ENCODE assay signal across 10 mouse cellular contexts in the genomic region with DNA sequence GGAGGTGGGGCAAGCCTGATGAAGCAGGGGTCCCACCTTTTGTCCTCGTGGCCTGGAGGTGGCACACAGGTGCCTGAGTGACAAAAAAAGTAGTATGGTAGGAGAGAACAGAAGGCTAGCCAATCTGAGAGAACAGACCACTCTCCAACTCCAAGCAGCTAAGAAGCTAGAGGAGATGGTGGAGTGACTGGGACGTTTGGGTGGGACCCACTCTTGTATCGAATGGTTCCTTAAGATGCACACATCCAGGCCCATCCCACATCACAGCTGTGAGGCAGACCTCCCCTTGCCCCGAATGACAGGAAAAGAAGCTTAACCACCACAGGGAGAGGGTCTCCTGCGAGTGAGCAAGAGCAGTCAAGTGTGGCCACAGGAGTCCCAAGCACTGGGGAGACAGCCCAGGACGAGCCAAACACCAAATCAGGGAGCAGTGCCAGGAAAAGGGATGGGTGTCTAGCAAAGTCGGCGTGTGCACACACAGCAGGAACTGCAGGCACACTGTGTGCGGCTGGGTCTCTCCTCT.
DNase-seq lines count a peak whose midpoint lies in the region; ATAC-seq and TF ChIP-seq lines count a peak whose summit lies in the region.
"Had no signal": no experiment of that assay in that cellular context is flagged by ENCODE, and none has a peak within 500 bp of the region (broad histone marks: within the 10 kb centered on the region; RNA-seq: fewer than 3 reads in every experiment).

No protein-coding gene starts in this region.

- H3K9ac ChIP-seq in kidney, embryonic 15.5 days, result peak overlapping the region; percentile 19; the same call in 1 of the 2 replicates
- 0 out of 2 replicates have a peak overlapping the region, but pooled peaks have one; percentile 10 for H3K9ac ChIP-seq in embryonic facial prominence, embryonic 12.5 days
- H3K9ac ChIP-seq in hindbrain, embryonic 16.5 days (ENCODE audit: low read depth, low read length), result peak overlapping the region; percentile 47; the same call in 1 of the 2 replicates
- no peak overlapping the region for H3K9ac ChIP-seq in midbrain, postnatal 0 days (replicated peaks; ENCODE audit: low read length, poor library complexity, severe bottlenecking)

- ATAC-seq in kidney, embryonic 15.5 days (replicated peaks; ENCODE audit: low FRiP score), result peak; percentile 63
- ATAC-seq in embryonic facial prominence, embryonic 12.5 days (ENCODE audit: insufficient number of reproducible peaks, insufficient read depth, low FRiP score, low TSS enrichment), result no peak
- ATAC-seq in hindbrain, embryonic 16.5 days, result peak; percentile 31
- 0 out of 2 replicates have a peak, but pooled peaks have one; percentile 6 for ATAC-seq in midbrain, postnatal 0 days (ENCODE audit: low FRiP score)
- ATAC-seq in megakaryocyte progenitor cell, adult 5-6 weeks (replicated peaks; ENCODE audit: poor library complexity), result no peak

- no peaks in the 10 kb centered on the region for H3K27me3 ChIP-seq in kidney, embryonic 15.5 days
- no peaks in the 10 kb centered on the region for H3K27me3 ChIP-seq in embryonic facial prominence, embryonic 12.5 days
- no peaks in the 10 kb centered on the region for H3K27me3 ChIP-seq in hindbrain, embryonic 16.5 days (replicated peaks; ENCODE audit: control insufficient read depth, insufficient read depth, low read length)
- no peaks in the 10 kb centered on the region for H3K27me3 ChIP-seq in midbrain, postnatal 0 days (ENCODE audit: insufficient read depth, low read length)

- peak overlapping the region; percentile 58 for H3K4me2 ChIP-seq in kidney, embryonic 15.5 days
- peak overlapping the region; percentile 48 for H3K4me2 ChIP-seq in embryonic facial prominence, embryonic 12.5 days (replicated peaks)
- H3K4me2 ChIP-seq in hindbrain, embryonic 16.5 days (ENCODE audit: low read length), result peak overlapping the region; percentile 50
- H3K4me2 ChIP-seq in midbrain, postnatal 0 days (ENCODE audit: low read depth, low read length, poor library complexity, severe bottlenecking), result peak overlapping the region; percentile 43

- WGBS in kidney, embryonic 15.5 days, result 19% methylated on average over 9 of the region's 9 CpGs
- WGBS in embryonic facial prominence, embryonic 12.5 days, result 21% methylated on average over 9 of the region's 9 CpGs
- 12% methylated on average over 9 of the region's 9 CpGs for WGBS in hindbrain, embryonic 16.5 days
- WGBS in midbrain, postnatal 0 days, result 13% methylated on average over 9 of the region's 9 CpGs

- H3K27ac ChIP-seq in kidney, embryonic 15.5 days, result peak overlapping the region; percentile 80
- H3K27ac ChIP-seq in embryonic facial prominence, embryonic 12.5 days, result peak overlapping the region; percentile 88
- H3K27ac ChIP-seq in hindbrain, embryonic 16.5 days (ENCODE audit: low read depth, low read length), result peak overlapping the region; percentile 81
- peak overlapping the region; percentile 71 for H3K27ac ChIP-seq in midbrain, postnatal 0 days (ENCODE audit: low read depth, low read length)

- H3K4me3 ChIP-seq in kidney, embryonic 15.5 days (replicated peaks), result peak overlapping the region; percentile 29
- H3K4me3 ChIP-seq in embryonic facial prominence, embryonic 12.5 days, result peak overlapping the region; percentile 12; the same call in 1 of the 2 replicates
- no peak overlapping the region; the same call in 1 of the 2 replicates for H3K4me3 ChIP-seq in hindbrain, embryonic 16.5 days (ENCODE audit: low read length)
- H3K4me3 ChIP-seq in midbrain, postnatal 0 days (ENCODE audit: low read depth, low read length), result no peak overlapping the region

- H3K36me3 ChIP-seq in kidney, embryonic 15.5 days, result no peaks in the 10 kb centered on the region
- no peaks in the 10 kb centered on the region for H3K36me3 ChIP-seq in embryonic facial prominence, embryonic 12.5 days
- no peaks in the 10 kb centered on the region for H3K36me3 ChIP-seq in hindbrain, embryonic 16.5 days (ENCODE audit: control insufficient read depth, insufficient read depth, low read length)
- H3K36me3 ChIP-seq in midbrain, postnatal 0 days (ENCODE audit: insufficient read depth, low read length), result no peaks in the 10 kb centered on the region

- H3K4me1 ChIP-seq in kidney, embryonic 15.5 days, result peaks cover 21% of the 10 kb centered on the region
- H3K4me1 ChIP-seq in embryonic facial prominence, embryonic 12.5 days, result peaks cover 58% of the 10 kb centered on the region
- H3K4me1 ChIP-seq in hindbrain, embryonic 16.5 days (ENCODE audit: control insufficient read depth, insufficient read depth, low read depth, low read length), result peaks cover 50% of the 10 kb centered on the region
- H3K4me1 ChIP-seq in midbrain, postnatal 0 days (ENCODE audit: insufficient read depth, low read length), result peaks cover 16% of the 10 kb centered on the region; the same call in 1 of the 2 replicates

- H3K9me3 ChIP-seq in kidney, embryonic 15.5 days (replicated peaks), result no peaks in the 10 kb centered on the region
- no peaks in the 10 kb centered on the region for H3K9me3 ChIP-seq in embryonic facial prominence, embryonic 12.5 days
- no peaks in the 10 kb centered on the region for H3K9me3 ChIP-seq in hindbrain, embryonic 16.5 days (ENCODE audit: control insufficient read depth, low read length)
- no peaks in the 10 kb centered on the region for H3K9me3 ChIP-seq in midbrain, postnatal 0 days (ENCODE audit: low read length)

- TF ChIP-seq CTCF in midbrain, postnatal 0 days (IDR thresholded peaks at IDR 0.05), result no peak

- DNase-seq in kidney, adult 11 months, result no peak
- DNase-seq in midbrain, postnatal 0 days (ENCODE audit: low spot score), result no peak
- no peak for DNase-seq in embryo, embryonic 10 days (ENCODE audit: low spot score)
- DNase-seq in Muller cell, postnatal 12 days (ENCODE audit: inconsistent ontology term), result no peak
- DNase-seq: kidney, adult 18-20 months; thymus, postnatal 14 days had no signal

Comparison
In these comparisons a context has a peak if more than half of its experiments do, and no peak if none do; other contexts are left out.
1. ATAC-seq: peak in kidney, embryonic 15.5 days (single experiment), hindbrain, embryonic 16.5 days (single experiment) and midbrain, postnatal 0 days (single experiment); none in embryonic facial prominence, embryonic 12.5 days (single experiment) and megakaryocyte progenitor cell, adult 5-6 weeks (single experiment).
2. H3K4me3 ChIP-seq: peak in kidney, embryonic 15.5 days (single experiment) and embryonic facial prominence, embryonic 12.5 days (single experiment); none in hindbrain, embryonic 16.5 days (single experiment) and midbrain, postnatal 0 days (single experiment).
3. Peak in every context shown above with its lines, with median percentiles within 50 percentile points of each other: H3K27ac ChIP-seq and H3K4me2 ChIP-seq.